Mouse (Mus musculus) cortical plate, adult 2 months (tissue): ENCODE results near the gene Fhad1. TPM values are rescaled to one million over a fixed set of nuclear protein-coding genes. Genes with fewer than 3 reads are reported as not detected.

Experiments used
- H3K27ac ChIP-seq: fragments of 200-500 bp; 2 replicates; pipeline ENCODE4 v1.5.1; 2012; ENCODE audit warnings: low read length, control low read depth, inconsistent platforms; ENCODE audit not compliant: insufficient read depth
- H3K4me1 ChIP-seq: fragments of 200-500 bp; 2 replicates; pipeline ENCODE4 v1.6.1; 2011; ENCODE audit warnings: low read length; ENCODE audit not compliant: control insufficient read depth, insufficient read depth
- H3K4me3 ChIP-seq: fragments of 200-500 bp; 2 replicates; pipeline ENCODE4 v1.5.1; 2011; ENCODE audit warnings: mild to moderate bottlenecking, low read length, control low read depth; ENCODE audit not compliant: insufficient read depth
- CTCF ChIP-seq: fragments of 200-500 bp; IDR thresholded peaks from 2 replicates; pipeline ENCODE4 v1.5.1; 2011; ENCODE audit warnings: mild to moderate bottlenecking, control low read depth, low read length; ENCODE audit not compliant: insufficient read depth; ENCODE audit errors: extremely low read depth
- POLR2A ChIP-seq: fragments of 200-500 bp; IDR thresholded peaks from 2 replicates; pipeline ENCODE4 v1.6.1; 2011; ENCODE audit warnings: mild to moderate bottlenecking, low read length, control low read depth; ENCODE audit not compliant: insufficient read depth; ENCODE audit errors: extremely low read depth
- polyA plus RNA-seq: library from polyadenylated mRNA; depleted of rRNA; stranded (reverse); fragments of >200 nt; gene quantifications from 2 replicates; pipeline ENCODE4 v1.2.3, GENCODE M21; 2012

Fhad1 gene
- polyA plus RNA-seq, 1 experiment: 8.2 TPM

- H3K4me1 ChIP-seq: no peaks in the 10 kb centered on the region
- H3K27ac ChIP-seq: no peak overlapping the region
- no peak overlapping the region for H3K4me3 ChIP-seq
- TF ChIP-seq CTCF: no peak
- TF ChIP-seq POLR2A: no peak
Measured at GRCm38 (mm10) chr4:142045595-142046163, 30.8 kb upstream of the Fhad1 start.

- TF ChIP-seq CTCF (no peak), POLR2A (no peak)
- H3K4me1 ChIP-seq: no peaks in the 10 kb centered on the region
- no peak overlapping the region for H3K27ac ChIP-seq
- H3K4me3 ChIP-seq: no peak overlapping the region
Measured at GRCm38 (mm10) chr4:142044452-142044851, 29.6 kb upstream of the Fhad1 start.

- Histone ChIP-seq H3K4me1 (0 out of 2 replicates have a peak, but pooled peaks cover 2% of the 10 kb centered on the region), H3K4me3 (no peak overlapping the region), H3K27ac (no peak overlapping the region)
- TF ChIP-seq CTCF (no peak), POLR2A (no peak)
Measured at GRCm38 (mm10) chr4:142039662-142040353, 24.9 kb upstream of the Fhad1 start.

GRCm38 (mm10) chr4:142037897-142038296 is 23.0 kb upstream of the Fhad1 start:
- H3K4me1 ChIP-seq: 0 out of 2 replicates have a peak, but pooled peaks cover 2% of the 10 kb centered on the region
- no peak for TF ChIP-seq CTCF
- no peak for TF ChIP-seq POLR2A
- H3K4me3 ChIP-seq: no peak overlapping the region
- no peak overlapping the region for H3K27ac ChIP-seq

GRCm38 (mm10) chr4:142028533-142028932 is 13.7 kb upstream of the Fhad1 start:
- TF ChIP-seq CTCF (no peak), POLR2A (no peak)
- no peak overlapping the region for H3K4me3 ChIP-seq
- H3K4me1 ChIP-seq: no peaks in the 10 kb centered on the region
- H3K27ac ChIP-seq: no peak overlapping the region

GRCm38 (mm10) chr4:142026965-142027364 is 12.1 kb upstream of the Fhad1 start:
- TF ChIP-seq POLR2A: no peak
- no peak for TF ChIP-seq CTCF
- H3K4me3 ChIP-seq: no peak overlapping the region
- no peaks in the 10 kb centered on the region for H3K4me1 ChIP-seq
- H3K27ac ChIP-seq: no peak overlapping the region

GRCm38 (mm10) chr4:142024536-142024935 is 9.7 kb upstream of the Fhad1 start:
- H3K27ac ChIP-seq: no peak overlapping the region
- TF ChIP-seq POLR2A: no peak
- TF ChIP-seq CTCF: no peak
- no peak overlapping the region for H3K4me3 ChIP-seq
- no peaks in the 10 kb centered on the region for H3K4me1 ChIP-seq

GRCm38 (mm10) chr4:142023166-142023565 is 8.3 kb upstream of the Fhad1 start:
- Histone ChIP-seq H3K27ac (no peak overlapping the region), H3K4me3 (no peak overlapping the region), H3K4me1 (no peaks in the 10 kb centered on the region)
- no peak for TF ChIP-seq POLR2A
- TF ChIP-seq CTCF: no peak

- H3K4me3 ChIP-seq: no peak overlapping the region
- no peak for TF ChIP-seq CTCF
- no peak for TF ChIP-seq POLR2A
- H3K27ac ChIP-seq: no peak overlapping the region
- peaks cover 3% of the 10 kb centered on the region; the same call in 1 of the 2 replicates for H3K4me1 ChIP-seq
Measured at GRCm38 (mm10) chr4:142017686-142018085, 2.8 kb upstream of the Fhad1 start.

- Histone ChIP-seq H3K4me1 (peaks cover 3% of the 10 kb centered on the region; the same call in 1 of the 2 replicates), H3K27ac (no peak overlapping the region), H3K4me3 (no peak overlapping the region)
- no peak for TF ChIP-seq CTCF
- no peak for TF ChIP-seq POLR2A
Measured at GRCm38 (mm10) chr4:142011236-142011635, 3.6 kb downstream of the Fhad1 start.

GRCm38 (mm10) chr4:142010441-142010840 is 4.4 kb downstream of the Fhad1 start:
- H3K27ac ChIP-seq: no peak overlapping the region
- no peak overlapping the region for H3K4me3 ChIP-seq
- peaks cover 1% of the 10 kb centered on the region; the same call in 1 of the 2 replicates for H3K4me1 ChIP-seq
- TF ChIP-seq POLR2A (no peak), CTCF (no peak)
